16 mouse cellular contexts compared by ENCODE assay signal in genomic region chr2:29692192-29692591, GRCm38 (mm10). TPM values are rescaled to one million over a fixed set of nuclear protein-coding genes. Genes with fewer than 3 reads are reported as not detected.
"Had no signal": no experiment of that assay in that cellular context is flagged by ENCODE, and none has a peak within 500 bp of the region (broad histone marks: within the 10 kb centered on the region; RNA-seq: fewer than 3 reads in every experiment).

No protein-coding gene starts in this region.

- H3K4me1 ChIP-seq: midbrain, embryonic 10.5 days; midbrain, embryonic 12.5 days; neural tube, embryonic 12.5 days had no signal

- H3K27me3 ChIP-seq: midbrain, embryonic 12.5 days; neural tube, embryonic 12.5 days had no signal

- H3K27ac ChIP-seq: midbrain, embryonic 10.5 days; midbrain, embryonic 12.5 days; neural tube, embryonic 12.5 days had no signal

- DNase-seq: lung, embryonic 14.5 days; lung, postnatal 10 days; lung, postnatal 4 days; midbrain, embryonic 14.5 days; right cerebral cortex, postnatal 14 days; spleen, adult 18-20 months; thymus, adult 18-20 months; thymus, postnatal 14 days; thymus, postnatal 36 days had no signal

- H3K9me3 ChIP-seq: midbrain, embryonic 10.5 days; midbrain, embryonic 12.5 days; neural tube, embryonic 12.5 days had no signal

- H3K4me3 ChIP-seq: midbrain, embryonic 10.5 days; midbrain, embryonic 12.5 days; neural tube, embryonic 12.5 days had no signal

- H3K9ac ChIP-seq: lung, embryonic 14.5 days; midbrain, embryonic 12.5 days; neural tube, embryonic 12.5 days had no signal

- H3K4me2 ChIP-seq: lung, embryonic 14.5 days; midbrain, embryonic 12.5 days; neural tube, embryonic 12.5 days had no signal

RNA-seq across cellular contexts. Expression of gene Gm13420, which starts 59.3 kb away (rescaled TPM):
- total RNA-seq: megakaryocyte, adult 5-6 weeks; megakaryocyte-erythroid progenitor cell, adult 5-6 weeks; neutrophil, adult 5-6 weeks had no signal
- polyA plus RNA-seq: midbrain, embryonic 10.5 days; midbrain, embryonic 12.5 days; midbrain, embryonic 14.5 days; neural tube, embryonic 12.5 days; thymus, postnatal 0 days had no signal
